Mouse (Mus musculus) G1E (cell line): ENCODE data around the gene Pdzd8.

ENCODE experiments used
- CTCF ChIP-seq: IDR thresholded peaks from 2 replicates; pipeline ENCODE4 v1.5.1; 2012; ENCODE audit warnings: low read depth, low read length, inconsistent platforms, mixed read lengths
- GATA1 ChIP-seq: IDR thresholded peaks from 2 replicates; pipeline ENCODE4 v1.6.1; 2012; ENCODE audit warnings: borderline replicate concordance, low read length, inconsistent platforms, mixed read lengths
- GATA2 ChIP-seq: IDR thresholded peaks from 2 replicates; pipeline ENCODE4 v1.6.1; 2012; ENCODE audit warnings: low read depth, low read length, inconsistent platforms, borderline replicate concordance
- POLR2AphosphoS5 ChIP-seq: IDR thresholded peaks from 2 replicates; pipeline ENCODE4 v1.6.1; 2012; ENCODE audit warnings: low read depth, low read length, inconsistent platforms; ENCODE audit not compliant: insufficient replicate concordance
- TAL1 ChIP-seq: conservative IDR thresholded peaks from 2 replicates; pipeline ENCODE4 v1.6.1; 2012; ENCODE audit warnings: low read depth, low read length, inconsistent platforms, mixed read lengths

- no peak for TF ChIP-seq CTCF
- no peak for TF ChIP-seq GATA1
- no peak for TF ChIP-seq TAL1
- TF ChIP-seq POLR2AphosphoS5 = no peak
- no peak for TF ChIP-seq GATA2
Measured at GRCm38 (mm10) chr19:59388399-59388798, 42.8 kb upstream of the Pdzd8 start.
